Mouse (Mus musculus): ENCODE results near the gene Grin3b. TPM values are rescaled to one million over a fixed set of nuclear protein-coding genes. Genes with fewer than 3 reads are reported as not detected.

The Grin3b gene
- 0.60 TPM in 1 of 2 replicates, not detected in the other for total RNA-seq (2014; fragmentation: Nextera tagmentation)
- 0.44 TPM in 1 of 2 replicates, not detected in the other for total RNA-seq (2017)
- polyA plus RNA-seq (2012): 0.07 and 0.10 TPM in 2 replicates

GRCm38 (mm10) chr10:79970415-79971182 is at the start of gene Grin3b:
TSS of gene Grin3b (plus strand) at chr10:79970715.
- H3K9me3 ChIP-seq (replicated peaks): peaks cover 17% of the 10 kb centered on the region
- ATAC-seq (ENCODE audit: extremely low read depth, insufficient number of reproducible peaks, low FRiP score, poor library complexity, severe bottlenecking) (no peak), DNase-seq (ENCODE audit: low spot score) (no peak)
- H3K4me1 ChIP-seq (ENCODE audit: insufficient read depth, low read depth, low read length): peaks cover 33% of the 10 kb centered on the region
- H3K27me3 ChIP-seq (ENCODE audit: insufficient read depth, low read length): peaks cover 8% of the 10 kb centered on the region; the same call in 1 of the 2 replicates
- TF ChIP-seq TAL1 (conservative IDR thresholded peaks at IDR 0.05; ENCODE audit: low read depth, low read length) (no peak), CTCF (IDR thresholded peaks at IDR 0.05; ENCODE audit: low read depth, low read length) (no peak), GATA1 (IDR thresholded peaks at IDR 0.05; ENCODE audit: borderline replicate concordance, low read length) (no peak), POLR2AphosphoS5 (IDR thresholded peaks at IDR 0.05; ENCODE audit: insufficient replicate concordance, low read depth, low read length) (0 out of 2 replicates have a peak, but pooled peaks have one; percentile 60), GATA2 (IDR thresholded peaks at IDR 0.05; ENCODE audit: borderline replicate concordance, low read depth, low read length) (no peak)
- H3K36me3 ChIP-seq (replicated peaks): peaks cover 79% of the 10 kb centered on the region
- H3K4me3 ChIP-seq (ENCODE audit: low read depth, low read length): no peak within 1 kb of the TSS

- Histone ChIP-seq H3K9me3 (replicated peaks) (peaks cover 15% of the 10 kb centered on the region), H3K27me3 (ENCODE audit: insufficient read depth, low read length) (no peaks in the 10 kb centered on the region; the same call in 1 of the 2 replicates), H3K4me1 (ENCODE audit: insufficient read depth, low read depth, low read length) (peaks cover 61% of the 10 kb centered on the region), H3K4me3 (ENCODE audit: low read depth, low read length) (peak within 1 kb of the TSS; percentile 26; the same call in 1 of the 2 replicates), H3K36me3 (replicated peaks) (no peaks in the 10 kb centered on the region)
- TF ChIP-seq CTCF (IDR thresholded peaks at IDR 0.05; ENCODE audit: low read depth, low read length) (no peak), TAL1 (conservative IDR thresholded peaks at IDR 0.05; ENCODE audit: low read depth, low read length) (no peak), GATA2 (IDR thresholded peaks at IDR 0.05; ENCODE audit: borderline replicate concordance, low read depth, low read length) (no peak), GATA1 (IDR thresholded peaks at IDR 0.05; ENCODE audit: borderline replicate concordance, low read length) (no peak), POLR2AphosphoS5 (IDR thresholded peaks at IDR 0.05; ENCODE audit: insufficient replicate concordance, low read depth, low read length) (no peak)
- ATAC-seq (ENCODE audit: extremely low read depth, insufficient number of reproducible peaks, low FRiP score, poor library complexity, severe bottlenecking) (no peak), DNase-seq (ENCODE audit: low spot score) (no peak)
Observed at GRCm38 (mm10) chr10:79920958-79921535, 49.5 kb upstream of the Grin3b start, which contains the start of gene R3hdm4. TSS of gene R3hdm4 (minus strand) at chr10:79921208.

DNA sequence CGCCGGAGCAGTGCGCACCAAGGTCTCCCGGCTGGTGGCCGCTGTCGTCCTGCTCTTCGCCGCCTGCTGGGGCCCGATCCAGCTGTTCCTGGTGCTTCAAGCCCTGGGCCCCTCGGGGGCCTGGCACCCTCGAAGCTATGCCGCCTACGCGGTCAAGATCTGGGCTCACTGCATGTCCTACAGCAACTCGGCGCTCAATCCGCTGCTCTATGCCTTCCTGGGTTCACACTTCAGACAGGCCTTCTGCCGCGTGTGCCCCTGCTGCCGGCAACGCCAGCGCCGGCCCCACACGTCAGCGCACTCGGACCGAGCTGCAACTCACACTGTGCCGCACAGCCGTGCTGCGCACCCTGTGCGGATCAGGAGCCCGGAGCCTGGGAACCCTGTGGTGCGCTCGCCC is 48.9 kb upstream of the Grin3b start:
- H3K4me1 ChIP-seq (ENCODE audit: insufficient read depth, low read depth, low read length): peaks cover 64% of the 10 kb centered on the region
- H3K27me3 ChIP-seq (ENCODE audit: insufficient read depth, low read length): no peaks in the 10 kb centered on the region; the same call in 1 of the 2 replicates
- peaks cover 15% of the 10 kb centered on the region for H3K9me3 ChIP-seq (replicated peaks)
- ATAC-seq (ENCODE audit: extremely low read depth, insufficient number of reproducible peaks, low FRiP score, poor library complexity, severe bottlenecking) (no peak), DNase-seq (ENCODE audit: low spot score) (no peak)
- no peak overlapping the region for H3K4me3 ChIP-seq (ENCODE audit: low read depth, low read length)
- no peak for TF ChIP-seq GATA2 (IDR thresholded peaks at IDR 0.05; ENCODE audit: borderline replicate concordance, low read depth, low read length)
- no peak for TF ChIP-seq POLR2AphosphoS5 (IDR thresholded peaks at IDR 0.05; ENCODE audit: insufficient replicate concordance, low read depth, low read length)
- no peak for TF ChIP-seq CTCF (IDR thresholded peaks at IDR 0.05; ENCODE audit: low read depth, low read length)
- no peak for TF ChIP-seq GATA1 (IDR thresholded peaks at IDR 0.05; ENCODE audit: borderline replicate concordance, low read length)
- TF ChIP-seq TAL1 (conservative IDR thresholded peaks at IDR 0.05; ENCODE audit: low read depth, low read length): no peak
- no peaks in the 10 kb centered on the region for H3K36me3 ChIP-seq (replicated peaks)

DNA sequence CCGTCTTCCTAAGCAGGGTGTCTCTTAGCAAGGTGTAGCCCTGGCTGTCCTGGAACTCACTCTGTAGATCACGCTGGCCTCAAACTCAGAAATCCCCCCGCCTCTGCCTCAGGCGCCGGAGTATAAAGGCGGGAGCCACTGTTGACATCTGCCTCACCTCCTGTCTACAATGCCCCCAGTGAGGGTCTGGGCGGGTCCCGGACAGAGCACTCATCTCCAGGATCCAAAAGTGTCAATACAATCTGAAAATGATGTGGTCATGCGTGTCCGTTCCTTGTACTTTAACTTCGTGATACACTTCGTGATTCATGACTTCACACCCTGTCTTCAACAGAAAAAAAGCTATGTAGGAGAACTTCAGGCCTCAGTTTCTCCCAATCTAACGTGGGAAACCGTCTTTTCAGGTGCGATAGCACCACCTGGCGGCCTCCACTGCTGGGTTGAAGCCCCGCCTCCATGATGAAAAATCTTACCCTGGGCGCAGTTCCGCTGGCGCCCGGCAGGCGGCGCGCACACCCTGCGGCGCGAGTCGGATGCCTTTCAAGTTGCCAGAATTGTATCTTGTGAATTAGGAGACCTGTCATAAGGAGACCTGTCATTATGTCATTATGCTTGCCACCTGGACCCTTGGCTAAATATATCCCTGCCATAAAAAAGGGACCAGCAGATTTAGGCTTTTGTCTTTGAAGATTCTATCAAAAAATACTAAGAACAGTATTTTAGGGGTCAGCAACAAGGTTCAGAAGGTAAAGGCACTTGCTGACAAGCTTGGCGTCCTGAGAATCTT is 45.3 kb upstream of the Grin3b start:
- Histone ChIP-seq H3K4me3 (ENCODE audit: low read depth, low read length) (peak overlapping the region; percentile 35; the same call in 1 of the 2 replicates), H3K4me1 (ENCODE audit: insufficient read depth, low read depth, low read length) (peaks cover 47% of the 10 kb centered on the region), H3K36me3 (replicated peaks) (peaks cover 11% of the 10 kb centered on the region), H3K9me3 (replicated peaks) (peaks cover 15% of the 10 kb centered on the region), H3K27me3 (ENCODE audit: insufficient read depth, low read length) (no peaks in the 10 kb centered on the region; the same call in 1 of the 2 replicates)
- TF ChIP-seq CTCF (IDR thresholded peaks at IDR 0.05; ENCODE audit: low read depth, low read length) (peak; percentile 100), GATA2 (IDR thresholded peaks at IDR 0.05; ENCODE audit: borderline replicate concordance, low read depth, low read length) (no peak), TAL1 (conservative IDR thresholded peaks at IDR 0.05; ENCODE audit: low read depth, low read length) (no peak), GATA1 (IDR thresholded peaks at IDR 0.05; ENCODE audit: borderline replicate concordance, low read length) (no peak), POLR2AphosphoS5 (IDR thresholded peaks at IDR 0.05; ENCODE audit: insufficient replicate concordance, low read depth, low read length) (no peak)
- ATAC-seq (ENCODE audit: extremely low read depth, insufficient number of reproducible peaks, low FRiP score, poor library complexity, severe bottlenecking): no peak
- no peak for DNase-seq (ENCODE audit: low spot score)

GRCm38 (mm10) chr10:79925785-79926490 is 44.6 kb upstream of the Grin3b start:
- peak overlapping the region; percentile 95 for H3K4me3 ChIP-seq (ENCODE audit: low read depth, low read length)
- peaks cover 47% of the 10 kb centered on the region for H3K4me1 ChIP-seq (ENCODE audit: insufficient read depth, low read depth, low read length)
- TF ChIP-seq GATA1 (IDR thresholded peaks at IDR 0.05; ENCODE audit: borderline replicate concordance, low read length) (no peak), TAL1 (conservative IDR thresholded peaks at IDR 0.05; ENCODE audit: low read depth, low read length) (no peak)
- DNase-seq (ENCODE audit: low spot score) (no peak), ATAC-seq (ENCODE audit: extremely low read depth, insufficient number of reproducible peaks, low FRiP score, poor library complexity, severe bottlenecking) (no peak)
- H3K9me3 ChIP-seq (replicated peaks): peaks cover 9% of the 10 kb centered on the region
- no peaks in the 10 kb centered on the region; the same call in 1 of the 2 replicates for H3K27me3 ChIP-seq (ENCODE audit: insufficient read depth, low read length)
- H3K36me3 ChIP-seq (replicated peaks): peaks cover 19% of the 10 kb centered on the region
